Mouse (Mus musculus): Measurements from ENCODE around the gene Nsun7. TPM values are rescaled to one million over a fixed set of nuclear protein-coding genes. Genes with fewer than 3 reads are reported as not detected.

Gene Nsun7
- polyA plus RNA-seq, 1 experiment from 2014 or later: 0.14 TPM

DNA sequence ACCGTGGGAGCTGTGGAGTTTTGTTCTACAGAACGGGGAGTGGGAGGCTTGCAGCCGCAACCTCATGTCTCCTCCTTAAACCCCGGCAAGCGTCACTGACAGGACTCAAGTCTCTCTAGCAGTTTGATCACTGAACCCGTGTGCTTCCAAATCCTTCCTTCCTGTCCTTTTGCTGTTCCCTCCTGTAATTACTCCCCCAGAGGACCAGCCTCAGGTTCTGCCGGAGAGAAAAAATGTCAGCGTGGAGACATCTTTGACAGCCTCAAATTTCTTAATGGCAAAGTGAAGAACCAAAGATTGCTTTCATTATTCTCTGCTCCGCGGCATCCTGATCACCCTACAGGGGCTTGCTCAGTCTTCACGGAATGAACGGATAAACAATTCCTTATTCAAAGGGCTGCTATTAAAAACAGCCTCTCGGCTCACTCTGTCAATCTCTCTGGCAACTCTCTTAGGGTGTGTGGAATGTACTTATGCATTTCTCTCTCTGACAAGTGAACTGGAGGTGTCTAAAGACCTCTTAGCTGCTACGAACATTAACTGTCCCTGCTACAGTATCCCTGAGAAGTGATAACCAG lies 60.2 kb downstream of the Nsun7 start:
- WGBS: 69% methylated on average over 14 of the region's 14 CpGs
- Histone ChIP-seq H3K36me3 (no peaks in the 10 kb centered on the region), H3K27me3 (replicated peaks) (no peaks in the 10 kb centered on the region), H3K4me2 (replicated peaks) (no peak overlapping the region), H3K9ac (no peak overlapping the region), H3K4me3 (replicated peaks) (no peak overlapping the region), H3K4me1 (replicated peaks) (no peaks in the 10 kb centered on the region), H3K9me3 (no peaks in the 10 kb centered on the region), H3K27ac (no peak overlapping the region)
- ATAC-seq: no peak

- WGBS: 86% methylated on average over 4 of the region's 4 CpGs
- Histone ChIP-seq H3K4me2 (replicated peaks) (no peak overlapping the region), H3K27ac (no peak overlapping the region), H3K9me3 (no peaks in the 10 kb centered on the region), H3K9ac (no peak overlapping the region), H3K4me1 (replicated peaks) (no peaks in the 10 kb centered on the region), H3K27me3 (replicated peaks) (no peaks in the 10 kb centered on the region), H3K36me3 (no peaks in the 10 kb centered on the region), H3K4me3 (replicated peaks) (no peak overlapping the region)
- no peak for ATAC-seq
Measured at GRCm38 (mm10) chr5:66323131-66323530, 63.4 kb downstream of the Nsun7 start.

GRCm38 (mm10) chr5:66323603-66324002 lies 63.9 kb downstream of the Nsun7 start:
- no peaks in the 10 kb centered on the region for H3K9me3 ChIP-seq
- WGBS: 80% methylated on average over 11 of the region's 11 CpGs
- H3K9ac ChIP-seq: no peak overlapping the region
- ATAC-seq: no peak
- no peak overlapping the region for H3K27ac ChIP-seq
- no peaks in the 10 kb centered on the region for H3K4me1 ChIP-seq (replicated peaks)
- H3K27me3 ChIP-seq (replicated peaks): no peaks in the 10 kb centered on the region
- no peak overlapping the region for H3K4me3 ChIP-seq (replicated peaks)
- no peak overlapping the region for H3K4me2 ChIP-seq (replicated peaks)
- no peaks in the 10 kb centered on the region for H3K36me3 ChIP-seq

DNA sequence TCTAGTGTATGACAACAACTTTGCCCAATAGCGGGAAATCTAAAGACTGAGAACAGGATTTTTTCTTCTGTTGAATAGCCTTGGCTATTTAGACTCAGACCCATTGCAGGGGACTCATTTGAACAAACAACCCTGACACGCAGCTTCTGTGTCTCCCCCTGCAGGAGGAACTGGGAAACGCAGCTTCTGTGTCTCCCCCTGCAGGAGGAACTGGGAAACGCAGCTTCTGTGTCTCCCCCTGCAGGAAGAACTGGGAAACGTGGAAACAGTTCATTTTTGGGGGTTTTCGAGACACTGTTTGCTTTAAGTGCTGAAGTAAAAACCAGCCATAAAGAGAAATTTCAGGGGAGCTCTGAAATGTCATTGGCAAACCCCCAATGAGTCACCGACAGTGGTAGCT lies 66.7 kb downstream of the Nsun7 start:
- Histone ChIP-seq H3K27me3 (replicated peaks) (no peaks in the 10 kb centered on the region), H3K9me3 (no peaks in the 10 kb centered on the region), H3K27ac (no peak overlapping the region), H3K4me1 (replicated peaks) (peaks cover 3% of the 10 kb centered on the region; the same call in 1 of the 2 replicates), H3K36me3 (no peaks in the 10 kb centered on the region), H3K4me3 (replicated peaks) (no peak overlapping the region), H3K4me2 (replicated peaks) (no peak overlapping the region), H3K9ac (no peak overlapping the region)
- WGBS: 74% methylated on average over 7 of the region's 7 CpGs
- ATAC-seq: no peak

DNA sequence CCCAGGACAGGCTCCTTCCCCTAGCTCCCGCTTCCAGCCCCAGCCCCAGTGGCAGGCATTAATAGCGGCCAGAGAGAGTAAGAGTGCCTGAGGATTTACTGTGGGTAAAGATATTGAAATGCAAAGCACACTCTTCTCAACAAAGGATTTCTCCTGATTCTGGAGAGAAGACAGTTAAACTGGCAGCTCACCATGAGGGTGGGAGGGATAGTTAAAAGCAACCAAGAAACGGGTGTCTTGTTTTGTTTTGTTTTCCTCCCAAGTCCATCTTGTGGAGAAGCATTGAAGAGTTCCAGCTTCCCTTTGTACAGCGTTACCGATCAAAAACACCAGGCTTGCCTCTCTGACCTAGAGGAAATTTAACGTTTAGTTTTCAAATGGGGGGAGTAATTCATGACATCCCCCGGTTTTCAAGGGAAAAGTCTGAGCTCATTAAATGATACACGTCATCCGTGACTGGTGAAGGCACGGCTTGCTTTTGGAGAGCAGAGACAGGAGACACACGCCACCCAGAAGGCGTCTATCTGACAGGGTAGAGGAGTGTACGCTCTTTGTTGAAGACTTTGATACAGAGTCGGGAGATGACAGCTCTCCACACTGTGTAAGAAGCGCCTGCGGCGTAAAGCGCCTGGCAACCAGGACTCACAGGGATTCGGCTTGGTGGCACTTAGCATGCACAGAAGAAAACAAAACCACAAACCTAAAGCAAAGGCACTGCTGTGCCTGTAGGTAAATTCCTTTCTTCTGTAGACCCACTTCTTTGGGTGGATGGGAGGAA lies 68.4 kb downstream of the Nsun7 start:
- H3K4me1 ChIP-seq (replicated peaks): peaks cover 3% of the 10 kb centered on the region; the same call in 1 of the 2 replicates
- WGBS: 66% methylated on average over 19 of the region's 19 CpGs
- H3K4me3 ChIP-seq (replicated peaks): no peak overlapping the region
- H3K9ac ChIP-seq: no peak overlapping the region
- ATAC-seq: peak; percentile 34; the same call in 1 of the 2 replicates
- H3K27me3 ChIP-seq (replicated peaks): no peaks in the 10 kb centered on the region
- H3K9me3 ChIP-seq: no peaks in the 10 kb centered on the region
- no peaks in the 10 kb centered on the region for H3K36me3 ChIP-seq
- H3K4me2 ChIP-seq (replicated peaks): no peak overlapping the region
- no peak overlapping the region for H3K27ac ChIP-seq

- no peaks in the 10 kb centered on the region for H3K27me3 ChIP-seq (replicated peaks)
- peak; percentile 77 for ATAC-seq
- no peak overlapping the region for H3K27ac ChIP-seq
- no peak overlapping the region for H3K9ac ChIP-seq
- H3K9me3 ChIP-seq: no peaks in the 10 kb centered on the region
- H3K36me3 ChIP-seq: no peaks in the 10 kb centered on the region
- H3K4me2 ChIP-seq (replicated peaks): no peak overlapping the region
- 74% methylated on average over 7 of the region's 7 CpGs for WGBS
- no peak overlapping the region for H3K4me3 ChIP-seq (replicated peaks)
- H3K4me1 ChIP-seq (replicated peaks): peaks cover 3% of the 10 kb centered on the region; the same call in 1 of the 2 replicates
Measured at GRCm38 (mm10) chr5:66328766-66329165, 69.1 kb downstream of the Nsun7 start.

GRCm38 (mm10) chr5:66330806-66331205 lies 71.1 kb downstream of the Nsun7 start:
- peak; percentile 70; the same call in 1 of the 2 replicates for ATAC-seq
- no peaks in the 10 kb centered on the region for H3K36me3 ChIP-seq
- H3K9me3 ChIP-seq: no peaks in the 10 kb centered on the region
- H3K27ac ChIP-seq: no peak overlapping the region
- 76% methylated on average over 6 of the region's 6 CpGs for WGBS
- no peak overlapping the region for H3K9ac ChIP-seq
- no peak overlapping the region for H3K4me3 ChIP-seq (replicated peaks)
- peaks cover 3% of the 10 kb centered on the region; the same call in 1 of the 2 replicates for H3K4me1 ChIP-seq (replicated peaks)
- no peak overlapping the region for H3K4me2 ChIP-seq (replicated peaks)
- H3K27me3 ChIP-seq (replicated peaks): no peaks in the 10 kb centered on the region

DNA sequence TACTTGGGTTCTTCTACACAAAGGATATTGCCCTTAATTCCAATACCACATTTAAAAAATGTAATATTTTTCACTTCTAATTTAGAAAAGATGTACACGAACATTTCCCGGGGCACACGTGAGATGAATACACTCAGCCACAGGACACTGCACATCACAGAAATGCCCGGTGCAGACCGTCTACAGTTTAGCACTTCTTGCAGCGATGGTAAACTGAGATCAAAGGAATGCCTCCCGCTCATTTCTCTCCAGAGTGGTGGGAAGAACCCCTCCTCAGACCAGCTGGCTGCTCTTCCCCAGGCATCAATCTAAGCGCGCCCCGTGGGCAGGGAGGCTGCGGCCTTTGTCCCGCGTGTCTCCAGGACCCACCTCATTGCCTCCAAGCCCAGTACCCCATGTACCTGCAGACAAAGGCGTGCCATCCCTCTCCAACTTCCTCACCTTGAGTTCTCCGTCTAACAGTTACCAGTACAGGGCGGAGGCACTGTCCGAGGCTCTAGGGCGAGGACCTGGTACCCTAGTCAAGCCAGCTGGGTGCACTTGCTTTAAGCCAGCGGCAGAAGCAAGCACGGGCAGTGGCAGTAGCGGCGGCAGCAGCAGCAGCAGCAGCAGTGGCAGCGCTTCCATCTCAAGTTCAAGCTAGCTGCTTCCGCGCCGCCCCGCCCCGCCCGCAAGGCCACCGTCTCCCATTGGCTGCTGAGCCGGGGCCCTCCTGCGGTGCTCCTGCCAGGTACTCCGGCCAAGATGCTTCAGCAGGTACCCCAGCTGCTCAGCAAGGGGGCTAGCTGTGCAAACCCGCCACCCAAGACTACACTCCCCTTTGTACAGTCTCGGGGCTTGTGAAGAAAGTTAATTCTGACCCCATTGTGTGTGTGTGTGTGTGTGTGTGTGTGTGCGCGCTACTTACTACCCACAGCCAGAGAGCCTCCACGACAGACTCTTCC lies 77.6 kb downstream of the Nsun7 start:
- no peaks in the 10 kb centered on the region for H3K36me3 ChIP-seq
- H3K4me3 ChIP-seq (replicated peaks): peak overlapping the region; percentile 41
- H3K4me2 ChIP-seq (replicated peaks): peak overlapping the region; percentile 87
- no peaks in the 10 kb centered on the region; the same call in 1 of the 2 replicates for H3K27me3 ChIP-seq (replicated peaks)
- H3K4me1 ChIP-seq (replicated peaks): peaks cover 16% of the 10 kb centered on the region; the same call in 1 of the 2 replicates
- no peaks in the 10 kb centered on the region for H3K9me3 ChIP-seq
- 5% methylated on average over 38 of the region's 38 CpGs for WGBS
- peak; percentile 79 for ATAC-seq
- peak overlapping the region; percentile 46 for H3K9ac ChIP-seq
- H3K27ac ChIP-seq: no peak overlapping the region

GRCm38 (mm10) chr5:66337969-66338345 lies 78.3 kb downstream of the Nsun7 start:
- Histone ChIP-seq H3K4me2 (replicated peaks) (peak overlapping the region; percentile 87), H3K27ac (no peak overlapping the region), H3K9me3 (no peaks in the 10 kb centered on the region), H3K27me3 (replicated peaks) (no peaks in the 10 kb centered on the region; the same call in 1 of the 2 replicates), H3K36me3 (no peaks in the 10 kb centered on the region), H3K9ac (no peak overlapping the region), H3K4me1 (replicated peaks) (peaks cover 16% of the 10 kb centered on the region; the same call in 1 of the 2 replicates), H3K4me3 (replicated peaks) (peak overlapping the region; percentile 41; the same call in 1 of the 2 replicates)
- 43% methylated on average over 6 of the region's 6 CpGs for WGBS
- peak; percentile 16; the same call in 1 of the 2 replicates for ATAC-seq

DNA sequence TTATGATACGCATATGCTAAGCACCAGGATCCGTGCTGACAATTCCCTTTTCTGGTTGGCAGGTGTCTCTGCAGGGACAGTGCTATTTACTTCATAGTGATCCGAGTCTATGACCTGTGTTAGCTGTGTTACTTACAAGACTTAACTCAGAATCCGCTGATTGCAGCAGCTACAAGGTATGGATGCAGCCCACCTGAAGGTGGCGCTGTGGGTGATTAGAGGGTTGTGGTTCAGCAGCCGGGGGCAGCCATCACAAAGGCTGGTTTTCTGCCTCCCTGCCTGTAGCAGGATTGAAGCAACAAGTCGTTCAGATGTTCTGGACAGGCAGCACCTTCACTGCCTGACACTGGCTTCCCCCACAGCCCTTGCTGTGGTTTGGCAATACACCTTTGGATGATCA lies 78.9 kb downstream of the Nsun7 start:
- Histone ChIP-seq H3K4me1 (replicated peaks) (peaks cover 16% of the 10 kb centered on the region; the same call in 1 of the 2 replicates), H3K4me2 (replicated peaks) (no peak overlapping the region), H3K27ac (no peak overlapping the region), H3K9ac (no peak overlapping the region), H3K4me3 (replicated peaks) (no peak overlapping the region), H3K9me3 (no peaks in the 10 kb centered on the region), H3K27me3 (replicated peaks) (no peaks in the 10 kb centered on the region; the same call in 1 of the 2 replicates), H3K36me3 (no peaks in the 10 kb centered on the region)
- WGBS: 48% methylated on average over 7 of the region's 7 CpGs
- no peak for ATAC-seq

DNA sequence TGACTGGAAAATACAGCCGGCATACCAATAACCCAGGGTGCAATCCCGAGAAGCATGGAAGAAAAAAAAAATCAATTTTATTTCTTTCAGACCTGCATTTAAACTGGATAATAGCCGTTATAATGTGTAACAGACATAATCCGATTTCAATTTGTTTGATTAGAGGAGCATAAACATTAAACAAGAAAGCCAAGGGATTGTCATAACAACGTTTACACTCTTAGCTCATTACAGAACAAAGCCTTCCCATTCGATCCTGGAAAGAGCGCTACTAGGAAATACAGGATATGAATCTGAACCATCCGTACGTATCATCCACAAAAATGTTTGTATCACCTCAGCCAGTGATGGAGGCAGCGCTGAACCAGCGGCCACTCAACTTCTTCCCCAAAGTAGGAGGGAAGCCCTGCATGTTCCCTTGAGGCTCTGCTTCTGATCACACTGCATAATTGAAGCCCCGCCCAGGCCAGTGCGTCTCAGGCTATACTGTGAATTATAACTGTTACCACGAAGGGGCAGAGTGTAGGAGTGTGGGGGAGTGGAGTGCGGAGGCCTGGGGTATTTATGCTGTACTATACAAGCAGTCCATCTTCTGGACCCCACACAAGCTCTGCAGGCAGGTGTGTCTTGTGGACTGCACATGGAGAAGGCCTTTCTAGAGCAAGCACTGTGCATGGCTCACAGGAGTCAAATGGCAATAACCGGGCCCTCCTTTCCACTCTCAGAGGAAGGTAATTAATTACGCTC lies 80.8 kb downstream of the Nsun7 start:
- no peaks in the 10 kb centered on the region for H3K36me3 ChIP-seq
- no peak overlapping the region for H3K9ac ChIP-seq
- peaks cover 20% of the 10 kb centered on the region; the same call in 1 of the 2 replicates for H3K4me1 ChIP-seq (replicated peaks)
- no peak overlapping the region for H3K4me3 ChIP-seq (replicated peaks)
- no peaks in the 10 kb centered on the region for H3K9me3 ChIP-seq
- 50% methylated on average over 17 of the region's 17 CpGs for WGBS
- H3K4me2 ChIP-seq (replicated peaks): no peak overlapping the region
- no peak overlapping the region for H3K27ac ChIP-seq
- ATAC-seq: 0 out of 2 replicates have a peak, but pooled peaks have one; percentile 21
- H3K27me3 ChIP-seq (replicated peaks): no peaks in the 10 kb centered on the region; the same call in 1 of the 2 replicates
